Mouse (Mus musculus) stomach, postnatal 0 days (tissue): ENCODE measurements around the gene Tubb2a.

ENCODE experiments used
- CTCF ChIP-seq: IDR thresholded peaks from 2 replicates; pipeline ENCODE4 v1.5.1; 2016; ENCODE audit warnings: antibody characterized with exemption, low read depth, mild to moderate bottlenecking, moderate library complexity
- EP300 ChIP-seq: optimal IDR thresholded peaks from 2 replicates; pipeline ENCODE3; 2016; ENCODE audit warnings: antibody characterized with exemption

GRCm38 (mm10) chr13:34036726-34037125, 41.1 kb downstream of the Tubb2a start:
- TF ChIP-seq EP300, result no peak
- TF ChIP-seq CTCF, result no peak
